Mouse (Mus musculus) lung, postnatal 0 days (tissue): ENCODE data around the gene Oasl1.

ENCODE experiments used
- CTCF ChIP-seq: IDR thresholded peaks from 2 replicates; pipeline ENCODE4 v1.5.1; 2016; ENCODE audit warnings: antibody characterized with exemption, mild to moderate bottlenecking
- EP300 ChIP-seq: IDR thresholded peaks from 2 replicates; pipeline ENCODE4 v1.6.1; 2016; ENCODE audit warnings: antibody characterized with exemption, mild to moderate bottlenecking, control low read depth

GRCm38 (mm10) chr5:114935838-114936237, 12.8 kb downstream of the Oasl1 start:
- TF ChIP-seq EP300 (no peak), CTCF (no peak)
